Mouse (Mus musculus) ES-Bruce4 (cell line): ENCODE data around the gene Zdhhc7.

Experiments
- CTCF ChIP-seq: IDR thresholded peaks from one replicate; pipeline ENCODE4 v1.8.1; 2011; ENCODE audit warnings: low read depth, low read length
- POLR2A ChIP-seq: IDR thresholded peaks from one replicate; pipeline ENCODE4 v1.8.1; 2011; ENCODE audit warnings: low read length; ENCODE audit not compliant: insufficient read depth

DNA sequence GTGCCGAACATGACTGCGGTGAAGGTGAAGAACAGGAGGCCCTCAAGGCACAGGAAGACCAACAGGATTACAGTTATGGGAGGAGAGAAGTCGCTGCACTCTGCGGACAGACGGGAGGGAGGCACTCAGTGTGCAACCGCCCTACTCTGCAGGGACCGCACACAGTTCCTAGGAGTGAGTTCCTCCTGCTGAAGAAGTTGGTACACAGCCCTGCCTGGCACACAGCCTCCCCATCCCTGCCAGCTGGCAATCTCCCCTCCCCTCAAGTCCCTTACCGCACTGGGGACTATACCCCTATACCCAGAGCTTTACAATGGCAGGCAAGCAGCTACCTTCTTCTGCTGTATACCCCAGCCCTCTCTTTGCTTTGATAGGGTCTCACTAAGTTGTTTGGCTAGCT is 18.0 kb downstream of the Zdhhc7 start:
- no peak for TF ChIP-seq CTCF
- TF ChIP-seq POLR2A = no peak
